In the genomic region with DNA sequence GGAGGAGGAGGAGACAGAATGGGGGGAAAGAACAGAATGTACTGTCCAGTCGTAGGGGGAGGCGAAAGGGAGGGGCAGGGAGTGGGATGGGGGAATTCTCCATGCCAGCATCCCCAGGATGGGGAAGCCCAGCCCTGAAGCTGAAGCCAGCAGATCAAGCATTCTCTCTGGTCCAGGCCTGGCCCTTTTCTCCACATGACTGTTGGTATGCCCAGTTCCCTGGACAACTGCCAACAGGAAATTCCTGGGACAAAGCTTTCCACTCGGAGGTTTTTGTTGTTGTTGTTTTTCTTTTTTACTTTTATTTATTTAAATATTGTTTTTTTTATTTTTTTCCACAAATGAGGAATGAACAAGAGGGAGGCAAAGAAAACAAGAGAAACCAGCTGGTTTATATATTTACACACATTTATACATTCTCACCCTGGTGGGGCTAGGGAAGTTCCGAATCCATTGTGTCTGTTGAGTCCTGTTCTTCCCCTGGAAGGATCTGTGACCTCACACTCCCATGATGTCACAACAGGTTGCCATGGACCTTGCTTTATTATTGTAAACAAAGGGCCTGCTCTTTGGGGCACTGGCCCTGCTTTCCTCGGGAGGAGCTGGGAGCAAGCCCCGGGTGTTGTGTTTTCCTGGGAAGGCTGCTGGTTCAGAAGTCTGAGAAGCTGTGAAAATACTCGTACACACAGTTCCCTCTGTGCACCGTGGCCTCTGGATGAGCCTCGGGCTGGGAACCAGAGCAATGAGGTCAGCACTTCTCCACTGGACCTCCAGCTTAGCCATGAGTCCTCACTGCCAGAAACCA, we compare ENCODE assay signal across 8 mouse cellular contexts.
DNase-seq lines count a peak whose midpoint lies in the region; ATAC-seq and TF ChIP-seq lines count a peak whose summit lies in the region.

No protein-coding gene starts in this region.

- peak; percentile 25 to 33 for DNase-seq in left cerebral cortex, postnatal 36 days (ENCODE audit: low spot score in 2 of 2)
- DNase-seq in left cerebral cortex, adult 9 months (ENCODE audit: low spot score in 2 of 2), result no peak
- peak; percentile 59 to 73 for DNase-seq in cerebellum, adult 2 months
- peak; percentile 88 for DNase-seq in gastrocnemius, postnatal 25 days
- DNase-seq in natural killer cell, adult 2 months (ENCODE audit: low spot score in 2 of 2), result no peak

- H3K4me2 ChIP-seq in intestine, embryonic 15.5 days (replicated peaks), result no peak overlapping the region
- H3K4me2 ChIP-seq in lung, embryonic 15.5 days, result no peak overlapping the region

- peak; percentile 44 for ATAC-seq in intestine, embryonic 15.5 days
- ATAC-seq in lung, embryonic 15.5 days (ENCODE audit: borderline replicate concordance, extremely low read depth, low FRiP score, low TSS enrichment), result peak; percentile 86

- no peaks in the 10 kb centered on the region for H3K27me3 ChIP-seq in cerebellum, adult 2 months (ENCODE audit: control insufficient read depth, insufficient read depth, low read length)
- no peaks in the 10 kb centered on the region for H3K27me3 ChIP-seq in intestine, embryonic 15.5 days (replicated peaks)
- 0 out of 2 replicates have a peak, but pooled peaks cover 3% of the 10 kb centered on the region for H3K27me3 ChIP-seq in lung, embryonic 15.5 days
- H3K27me3 ChIP-seq in testis, adult 2 months (ENCODE audit: control insufficient read depth, insufficient read depth, low read length), result no peaks in the 10 kb centered on the region

- peaks cover 23% of the 10 kb centered on the region for H3K4me1 ChIP-seq in cerebellum, adult 2 months (ENCODE audit: control insufficient read depth, insufficient read depth, low read length)
- H3K4me1 ChIP-seq in intestine, embryonic 15.5 days (replicated peaks), result peaks cover 17% of the 10 kb centered on the region
- peaks cover 28% of the 10 kb centered on the region for H3K4me1 ChIP-seq in lung, embryonic 15.5 days
- peaks cover 14% of the 10 kb centered on the region for H3K4me1 ChIP-seq in testis, adult 2 months (ENCODE audit: control insufficient read depth, insufficient read depth, low read length)

- 48% methylated on average over 9 of the region's 9 CpGs for WGBS in cerebellum, adult 2 months
- 29% methylated on average over 9 of the region's 9 CpGs for WGBS in intestine, embryonic 15.5 days
- 22% methylated on average over 9 of the region's 9 CpGs for WGBS in lung, embryonic 15.5 days

- intact Hi-C loops in left cerebral cortex, postnatal 36 days (cut with DNase I), result loop anchor here (5.0 kb wide), 1 partner anchor 83 kb away; no protein-coding TSS in a partner anchor

- H3K4me3 ChIP-seq in cerebellum, adult 2 months (replicated peaks; ENCODE audit: insufficient read depth, low read depth, low read length), result no peak overlapping the region
- no peak overlapping the region for H3K4me3 ChIP-seq in intestine, embryonic 15.5 days (replicated peaks)
- H3K4me3 ChIP-seq in lung, embryonic 15.5 days, result no peak overlapping the region
- H3K4me3 ChIP-seq in testis, adult 2 months (ENCODE audit: control insufficient read depth, low read depth, low read length), result peak overlapping the region; percentile 79

- no peak for TF ChIP-seq CTCF in cerebellum, adult 2 months (IDR thresholded peaks at IDR 0.05; ENCODE audit: borderline replicate concordance, insufficient read depth, low read depth, low read length)
- no peak for TF ChIP-seq CTCF in testis, adult 2 months (IDR thresholded peaks at IDR 0.05; ENCODE audit: control insufficient read depth, insufficient read depth, insufficient replicate concordance, low read depth, low read length)

- no peak for TF ChIP-seq POLR2A in cerebellum, adult 2 months (IDR thresholded peaks at IDR 0.05; ENCODE audit: borderline replicate concordance, insufficient read depth, low read length)
- TF ChIP-seq POLR2A in testis, adult 2 months (IDR thresholded peaks at IDR 0.05; ENCODE audit: control insufficient read depth, low read depth, low read length), result peak; percentile 46; the same call in 1 of the 2 replicates

- no peaks in the 10 kb centered on the region for H3K9me3 ChIP-seq in intestine, embryonic 15.5 days
- H3K9me3 ChIP-seq in lung, embryonic 15.5 days, result no peaks in the 10 kb centered on the region

- H3K27ac ChIP-seq in cerebellum, adult 2 months (ENCODE audit: insufficient read depth, low read length), result no peak overlapping the region
- H3K27ac ChIP-seq in intestine, embryonic 15.5 days, result peak overlapping the region; percentile 70
- peak overlapping the region; percentile 84 for H3K27ac ChIP-seq in lung, embryonic 15.5 days
- H3K27ac ChIP-seq in testis, adult 2 months (ENCODE audit: control insufficient read depth, insufficient read depth, low read depth, low read length), result peak overlapping the region; percentile 7; the same call in 1 of the 2 replicates

- H3K36me3 ChIP-seq in intestine, embryonic 15.5 days, result no peaks in the 10 kb centered on the region
- no peaks in the 10 kb centered on the region for H3K36me3 ChIP-seq in lung, embryonic 15.5 days
- no peaks in the 10 kb centered on the region for H3K36me3 ChIP-seq in testis, adult 2 months (ENCODE audit: control insufficient read depth, insufficient read depth, low read length)

- H3K9ac ChIP-seq in intestine, embryonic 15.5 days, result no peak overlapping the region
- H3K9ac ChIP-seq in lung, embryonic 15.5 days, result no peak overlapping the region

Comparison
In these comparisons a context has a peak if more than half of its experiments do, and no peak if none do; other contexts are left out.
1. DNase-seq: peak in left cerebral cortex, postnatal 36 days (2 of 2), cerebellum, adult 2 months (2 of 2) and gastrocnemius, postnatal 25 days (single experiment); none in left cerebral cortex, adult 9 months (0 of 2) and natural killer cell, adult 2 months (0 of 2).